Mouse (Mus musculus) lung, postnatal 0 days (tissue): ENCODE data around the gene Trit1. TPM values are rescaled to one million over a fixed set of nuclear protein-coding genes. Genes with fewer than 3 reads are reported as not detected.
"Not testable (repeated sequence)": the region's sequence is repeated elsewhere in the genome, so short reads cannot be mapped to it uniquely, and the experiment has no call there.

ENCODE experiments used
- ATAC-seq: fragments of 200-750 bp; cut with Nextera tagmentation; 2 replicates; pipeline ENCODE4 v1.8.0; 2017; ENCODE audit warnings: moderate library complexity
- DNase-seq: peaks from one replicate; pipeline ENCODE4 v3.0.0-alpha.2; 2016; ENCODE audit warnings: low spot score
- H3K27ac ChIP-seq: fragments of 300-500 bp; sonication (generic); 2 replicates; pipeline ENCODE4 v1.5.1; 2014; ENCODE audit warnings: antibody characterized with exemption, mild to moderate bottlenecking, low read length, mixed read lengths
- H3K27me3 ChIP-seq: fragments of 300-500 bp; sonication (generic); replicated peaks from 2 replicates; pipeline ENCODE4 v1.6.1; 2014; ENCODE audit warnings: low read length, mixed read lengths; ENCODE audit not compliant: insufficient read depth
- H3K36me3 ChIP-seq: fragments of 300-500 bp; sonication (generic); 2 replicates; pipeline ENCODE4 v1.6.1; 2014; ENCODE audit warnings: low read length, mixed read lengths; ENCODE audit not compliant: insufficient read depth
- H3K4me1 ChIP-seq: fragments of 300-500 bp; sonication (generic); 2 replicates; pipeline ENCODE4 v1.6.1; 2014; ENCODE audit warnings: antibody characterized with exemption, low read depth, low read length, mixed read lengths; ENCODE audit not compliant: insufficient read depth
- H3K4me2 ChIP-seq: fragments of 300-500 bp; sonication (generic); replicated peaks from 2 replicates; pipeline ENCODE4 v1.6.1; 2014; ENCODE audit warnings: low read depth, mild to moderate bottlenecking, low read length, moderate library complexity, mixed read lengths
- H3K4me3 ChIP-seq: fragments of 300-500 bp; sonication (generic); 2 replicates; pipeline ENCODE4 v1.5.1; 2014; ENCODE audit warnings: low read depth, low read length
- H3K9ac ChIP-seq: fragments of 300-500 bp; sonication (generic); replicated peaks from 2 replicates; pipeline ENCODE4 v1.6.1; 2014; ENCODE audit warnings: low read depth, mild to moderate bottlenecking
- H3K9me3 ChIP-seq: fragments of 300-500 bp; sonication (generic); 2 replicates; pipeline ENCODE4 v1.6.1; 2016; ENCODE audit warnings: low read length, mixed read lengths
- CTCF ChIP-seq: IDR thresholded peaks from 2 replicates; pipeline ENCODE4 v1.5.1; 2016; ENCODE audit warnings: antibody characterized with exemption, mild to moderate bottlenecking
- EP300 ChIP-seq: IDR thresholded peaks from 2 replicates; pipeline ENCODE4 v1.6.1; 2016; ENCODE audit warnings: antibody characterized with exemption, mild to moderate bottlenecking, control low read depth
- WGBS: fragments of 180-500 bp; shearing (Covaris S2); extraction: QIAGEN DNeasy Blood & Tissue Kit; methylation state at CpG from one replicate; pipeline ENCODE4 v1.1.7; 2014; 5-methylcytosine and 5-hydroxymethylcytosine counted together
- polyA plus RNA-seq: library from polyadenylated mRNA; unstranded; fragments of >200 nt; fragmentation: Nextera tagmentation; extraction: Ambion mirVana; gene quantifications from 2 replicates; pipeline ENCODE4 v1.2.1, GENCODE M21; 2015

The Trit1 gene
- polyA plus RNA-seq, 1 experiment from 2014 or later = 11.1 TPM

- no peak overlapping the region for H3K27ac ChIP-seq
- 11% methylated on average over 15 of the region's 15 CpGs for WGBS
- DNase-seq = peak; percentile 54
- H3K9ac ChIP-seq = no peak overlapping the region
- no peak overlapping the region for H3K4me3 ChIP-seq
- no peak overlapping the region for H3K4me2 ChIP-seq
- H3K4me1 ChIP-seq = no peaks in the 10 kb centered on the region
- no peaks in the 10 kb centered on the region for H3K27me3 ChIP-seq
- no peaks in the 10 kb centered on the region for H3K9me3 ChIP-seq
- ATAC-seq = no peak
- TF ChIP-seq CTCF (no peak), EP300 (no peak)
- no peaks in the 10 kb centered on the region for H3K36me3 ChIP-seq
Measured at GRCm38 (mm10) chr4:123005054-123005966, 11.1 kb upstream of the Trit1 start.

GRCm38 (mm10) chr4:123012501-123012900, 3.9 kb upstream of the Trit1 start:
- H3K27ac ChIP-seq, H3K36me3 ChIP-seq, H3K27me3 ChIP-seq, H3K4me1 ChIP-seq, H3K4me2 ChIP-seq, H3K9me3 ChIP-seq, DNase-seq, H3K4me3 ChIP-seq, ATAC-seq, H3K9ac ChIP-seq: not testable (repeated sequence)
- 93% methylated on average over 4 of the region's 4 CpGs for WGBS

DNA sequence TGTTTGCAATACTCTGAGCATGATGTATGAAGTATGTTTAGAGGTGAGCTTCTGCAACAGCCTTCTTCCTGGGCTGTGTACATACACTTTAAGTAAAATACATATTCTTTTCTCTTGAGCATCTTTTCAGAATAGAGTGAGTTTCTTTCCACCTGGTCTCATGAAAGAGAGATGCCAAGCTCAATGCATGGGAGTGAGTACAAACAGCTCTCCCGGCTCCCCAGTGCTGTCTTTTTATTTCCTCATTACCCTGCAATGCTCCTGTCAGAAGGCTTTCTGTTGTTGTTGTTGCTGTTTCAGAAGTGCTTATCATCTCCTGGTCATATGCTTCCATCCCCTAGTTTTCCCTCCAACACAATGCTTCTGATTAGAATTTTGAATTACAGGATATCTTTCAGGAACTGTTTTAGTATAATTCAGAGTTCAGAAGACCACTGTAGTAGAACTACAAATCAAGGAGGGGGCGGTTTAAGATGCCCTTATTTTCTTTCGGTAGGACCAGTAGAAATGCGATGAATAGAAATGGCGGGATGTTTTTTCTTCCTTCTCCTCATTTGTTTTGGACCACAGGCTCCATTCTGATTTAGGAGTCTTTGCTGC, 3.0 kb upstream of the Trit1 start:
- H3K36me3 ChIP-seq = no peaks in the 10 kb centered on the region
- no peaks in the 10 kb centered on the region for H3K27me3 ChIP-seq
- peaks cover 9% of the 10 kb centered on the region; the same call in 1 of the 2 replicates for H3K4me1 ChIP-seq
- H3K9ac ChIP-seq = no peak overlapping the region
- H3K27ac ChIP-seq = no peak overlapping the region
- H3K4me3 ChIP-seq = no peak overlapping the region
- H3K4me2 ChIP-seq = no peak overlapping the region
- TF ChIP-seq EP300 (no peak), CTCF (no peak)
- no peaks in the 10 kb centered on the region for H3K9me3 ChIP-seq
- no peak for DNase-seq
- ATAC-seq = no peak
- 75% methylated on average over 5 of the region's 5 CpGs for WGBS

- TF ChIP-seq CTCF = no peak
- no peak for TF ChIP-seq EP300
- H3K4me1 ChIP-seq = peaks cover 9% of the 10 kb centered on the region; the same call in 1 of the 2 replicates
- DNase-seq = no peak
Measured at GRCm38 (mm10) chr4:123013949-123014406, 2.4 kb upstream of the Trit1 start.

GRCm38 (mm10) chr4:123014501-123015282, 1.7 kb upstream of the Trit1 start:
- ATAC-seq = no peak
- Histone ChIP-seq H3K9me3 (no peaks in the 10 kb centered on the region), H3K27me3 (no peaks in the 10 kb centered on the region), H3K4me1 (peaks cover 9% of the 10 kb centered on the region; the same call in 1 of the 2 replicates), H3K4me3 (no peak overlapping the region), H3K27ac (no peak overlapping the region), H3K9ac (no peak overlapping the region), H3K36me3 (no peaks in the 10 kb centered on the region), H3K4me2 (no peak overlapping the region)
- no peak for DNase-seq
- 31% methylated on average over 7 of the region's 7 CpGs for WGBS
- TF ChIP-seq CTCF = no peak
- no peak for TF ChIP-seq EP300

More at GRCm38 (mm10) chr4:123013949-123014406, 2.4 kb upstream of the Trit1 start:
- H3K27me3 ChIP-seq = no peaks in the 10 kb centered on the region
- H3K4me3 ChIP-seq = no peak overlapping the region
- H3K9ac ChIP-seq = no peak overlapping the region
- no peak for ATAC-seq
- no peak overlapping the region for H3K27ac ChIP-seq
- H3K4me2 ChIP-seq = no peak overlapping the region
- no peaks in the 10 kb centered on the region for H3K36me3 ChIP-seq
- 38% methylated on average over 3 of the region's 3 CpGs for WGBS
- no peaks in the 10 kb centered on the region for H3K9me3 ChIP-seq

- TF ChIP-seq EP300 (no peak), CTCF (no peak)
- DNase-seq (no peak), ATAC-seq (no peak)
- Histone ChIP-seq H3K4me1 (peaks cover 9% of the 10 kb centered on the region; the same call in 1 of the 2 replicates), H3K4me2 (no peak overlapping the region), H3K27me3 (no peaks in the 10 kb centered on the region), H3K9ac (no peak overlapping the region), H3K36me3 (no peaks in the 10 kb centered on the region), H3K4me3 (no peak overlapping the region), H3K27ac (no peak overlapping the region), H3K9me3 (no peaks in the 10 kb centered on the region)
- 94% methylated on average over 3 of the region's 3 CpGs for WGBS
Measured at GRCm38 (mm10) chr4:123021591-123021990, 5.2 kb downstream of the Trit1 start.
